Mouse (Mus musculus): ENCODE measurements at regions not wholly inside any gene's neighbourhood (a gene's known extent, or its start where the extent isn't known, plus 50 kb on each side); places are given as distances from the start of the nearest gene placed in this dataset.

DNA sequence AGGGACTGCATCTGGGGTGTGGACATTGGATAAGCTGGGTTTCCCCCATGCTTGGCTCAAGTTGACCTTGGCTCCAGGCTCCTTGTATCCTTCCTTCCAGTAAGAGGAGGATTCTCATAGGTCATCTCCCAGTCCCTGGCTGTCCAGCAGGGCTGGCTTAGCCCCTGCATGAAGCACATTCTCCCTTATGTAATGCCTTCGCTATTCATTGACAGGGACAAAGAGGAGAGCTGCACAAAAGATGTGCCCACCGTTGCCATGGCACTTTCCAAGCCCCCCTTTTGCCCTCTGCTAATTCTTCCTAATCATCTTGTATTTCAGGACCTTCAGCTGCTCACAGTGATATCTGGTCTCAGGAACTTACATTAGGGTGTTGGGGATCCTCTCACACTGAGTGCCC is 79.0 kb upstream of the Fstl4 start:
- H3K4me2 ChIP-seq (replicated peaks): no peak overlapping the region
- H3K36me3 ChIP-seq: no peaks in the 10 kb centered on the region
- no peak overlapping the region for H3K4me3 ChIP-seq
- no peak overlapping the region for H3K9ac ChIP-seq
- H3K27ac ChIP-seq: no peak overlapping the region
- no peaks in the 10 kb centered on the region for H3K4me1 ChIP-seq
- ATAC-seq (ENCODE audit: low FRiP score, low read depth): no peak
- 62% methylated on average over 2 of the region's 2 CpGs for WGBS
- no peaks in the 10 kb centered on the region for H3K27me3 ChIP-seq (replicated peaks)
- peaks cover 5% of the 10 kb centered on the region; the same call in 1 of the 2 replicates for H3K9me3 ChIP-seq

DNA sequence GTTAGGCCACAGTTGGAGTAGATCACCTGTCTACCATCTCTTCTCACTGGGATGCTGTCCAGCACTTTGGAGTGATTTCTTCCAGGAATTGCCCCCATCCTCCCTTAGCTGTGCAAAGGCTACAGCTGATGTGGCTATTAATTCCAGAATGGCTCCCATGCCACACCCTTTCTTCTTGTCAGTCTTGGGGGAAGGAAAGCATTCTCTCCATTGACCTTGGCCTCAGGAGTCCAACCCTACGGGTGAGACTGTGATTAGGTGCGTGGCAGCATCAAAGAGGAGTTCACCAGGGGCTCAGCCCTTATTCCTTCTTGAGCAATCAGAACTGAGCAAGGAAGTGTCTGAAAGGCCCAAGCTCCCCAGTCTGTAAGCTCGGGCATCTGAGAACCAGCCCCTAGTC is 71.7 kb upstream of the Fstl4 start:
- H3K4me3 ChIP-seq: no peak overlapping the region
- H3K27ac ChIP-seq: no peak overlapping the region
- no peaks in the 10 kb centered on the region for H3K27me3 ChIP-seq (replicated peaks)
- no peaks in the 10 kb centered on the region for H3K4me1 ChIP-seq
- WGBS: 76% methylated on average over 3 of the region's 3 CpGs
- no peak for ATAC-seq (ENCODE audit: low FRiP score, low read depth)
- no peak overlapping the region for H3K9ac ChIP-seq
- no peak overlapping the region for H3K4me2 ChIP-seq (replicated peaks)
- H3K36me3 ChIP-seq: no peaks in the 10 kb centered on the region
- peaks cover 5% of the 10 kb centered on the region; the same call in 1 of the 2 replicates for H3K9me3 ChIP-seq

DNA sequence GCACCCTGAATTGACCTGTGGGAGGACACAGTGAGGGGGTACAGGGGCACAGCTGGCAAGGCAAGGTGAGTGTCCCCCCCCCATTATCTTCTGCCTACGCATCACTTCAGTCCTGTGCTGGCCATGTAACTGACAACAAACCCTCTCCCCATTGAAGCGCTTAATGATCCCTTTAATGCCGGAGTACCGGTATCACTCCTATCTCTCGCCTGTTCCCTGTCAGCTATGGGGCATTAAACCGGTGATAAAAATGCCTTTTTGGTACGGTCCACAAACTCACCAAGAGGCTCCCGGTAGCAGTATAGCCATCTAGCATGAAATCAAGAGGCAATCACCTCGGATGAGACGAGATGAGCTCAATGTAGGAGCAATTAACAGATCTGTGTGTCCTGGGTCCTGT is 62.8 kb upstream of the Fstl4 start:
- WGBS: 51% methylated on average over 10 of the region's 10 CpGs
- Histone ChIP-seq H3K9ac (no peak overlapping the region), H3K27me3 (replicated peaks) (no peaks in the 10 kb centered on the region), H3K27ac (no peak overlapping the region), H3K36me3 (no peaks in the 10 kb centered on the region), H3K4me1 (no peaks in the 10 kb centered on the region; the same call in none of the 2 replicates), H3K9me3 (no peaks in the 10 kb centered on the region), H3K4me2 (replicated peaks) (no peak overlapping the region), H3K4me3 (no peak overlapping the region)
- ATAC-seq (ENCODE audit: low FRiP score, low read depth): no peak

DNA sequence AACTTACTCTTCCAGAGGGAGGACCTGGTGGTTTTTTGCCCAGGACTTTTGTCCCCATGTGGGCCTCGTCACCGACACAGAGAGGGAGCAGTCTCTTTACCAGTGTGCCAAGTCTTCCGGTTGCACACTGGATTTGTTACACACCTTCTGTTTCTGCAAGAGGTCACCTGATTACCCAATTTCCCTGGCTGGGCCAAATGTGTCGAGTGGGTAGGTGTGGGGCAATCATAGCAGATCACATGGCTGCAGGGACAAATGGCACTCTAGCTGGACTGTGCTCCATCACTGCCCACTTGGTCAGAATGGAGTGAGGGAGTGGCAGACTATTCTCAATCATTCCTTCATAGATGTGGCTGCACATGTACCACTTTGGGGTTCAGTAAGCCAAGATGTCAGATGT is 61.0 kb upstream of the Fstl4 start:
- ATAC-seq (ENCODE audit: low FRiP score, low read depth): no peak
- WGBS: 85% methylated on average over 4 of the region's 4 CpGs
- no peaks in the 10 kb centered on the region for H3K36me3 ChIP-seq
- no peaks in the 10 kb centered on the region; the same call in none of the 2 replicates for H3K4me1 ChIP-seq
- no peak overlapping the region for H3K9ac ChIP-seq
- no peaks in the 10 kb centered on the region for H3K9me3 ChIP-seq
- no peak overlapping the region for H3K4me2 ChIP-seq (replicated peaks)
- no peaks in the 10 kb centered on the region for H3K27me3 ChIP-seq (replicated peaks)
- H3K4me3 ChIP-seq: no peak overlapping the region
- no peak overlapping the region for H3K27ac ChIP-seq

Data from neural tube, embryonic 12.5 days (tissue).